Mouse (Mus musculus) hindbrain, postnatal 0 days (tissue): Measurements from ENCODE around the gene Spint2. TPM values are rescaled to one million over a fixed set of nuclear protein-coding genes. Genes with fewer than 3 reads are reported as not detected.
A peak's percentile ranks its signal among the peaks of the same experiment; 100 is the strongest.

Experiments used
- ATAC-seq: fragments of 200-750 bp; cut with Nextera tagmentation; 2 replicates; pipeline ENCODE4 v1.8.0; 2017; ENCODE audit warnings: mild to moderate bottlenecking, moderate TSS enrichment, moderate library complexity
- DNase-seq: peaks from one replicate; pipeline ENCODE4 v3.0.0-alpha.2; 2015; ENCODE audit warnings: low spot score
- H3K27ac ChIP-seq: fragments of 300-500 bp; sonication (generic); 2 replicates; pipeline ENCODE4 v1.5.1; 2014; ENCODE audit warnings: mild to moderate bottlenecking
- H3K27me3 ChIP-seq: fragments of 300-500 bp; sonication (generic); 2 replicates; pipeline ENCODE4 v1.6.1; 2014; ENCODE audit warnings: low read length, mixed read lengths; ENCODE audit not compliant: insufficient read depth
- H3K36me3 ChIP-seq: fragments of 300-500 bp; sonication (generic); 2 replicates; pipeline ENCODE4 v1.6.1; 2014; ENCODE audit warnings: low read length, mixed read lengths; ENCODE audit not compliant: insufficient read depth
- H3K4me1 ChIP-seq: fragments of 300-500 bp; sonication (generic); 2 replicates; pipeline ENCODE4 v1.6.1; 2014; ENCODE audit warnings: antibody characterized with exemption, low read length, mixed read lengths; ENCODE audit not compliant: insufficient read depth
- H3K4me2 ChIP-seq: fragments of 300-500 bp; sonication (generic); 2 replicates; pipeline ENCODE4 v1.6.1; 2014; ENCODE audit warnings: low read depth, mild to moderate bottlenecking, low read length, moderate library complexity, mixed read lengths
- H3K4me3 ChIP-seq: fragments of 300-500 bp; sonication (generic); 2 replicates; pipeline ENCODE4 v1.5.1; 2014; ENCODE audit warnings: low read length
- H3K9ac ChIP-seq: fragments of 300-500 bp; sonication (generic); replicated peaks from 2 replicates; pipeline ENCODE4 v1.6.1; 2014; ENCODE audit warnings: mild to moderate bottlenecking, low read length, moderate library complexity, mixed read lengths
- H3K9me3 ChIP-seq: fragments of 300-500 bp; sonication (generic); 2 replicates; pipeline ENCODE4 v1.6.1; 2016; ENCODE audit warnings: low read length, mixed read lengths
- CTCF ChIP-seq: IDR thresholded peaks from 2 replicates; pipeline ENCODE4 v1.5.1; 2016; ENCODE audit warnings: antibody characterized with exemption, control low read depth, low read depth
- WGBS: fragments of 180-500 bp; shearing (Covaris S2); extraction: QIAGEN DNeasy Blood & Tissue Kit; methylation state at CpG from one replicate; pipeline ENCODE4 v1.1.7; 2014; 5-methylcytosine and 5-hydroxymethylcytosine counted together
- polyA plus RNA-seq: library from polyadenylated mRNA; unstranded; fragments of >200 nt; fragmentation: Nextera tagmentation; extraction: Ambion mirVana; gene quantifications from 2 replicates; pipeline ENCODE4 v1.2.1, GENCODE M21; 2015
- total RNA-seq: library from RNA; depleted of rRNA; stranded (reverse); fragments of >200 nt; gene quantifications from 2 replicates; pipeline ENCODE4 v1.2.3, GENCODE M21; 2014

The Spint2 gene
- total and polyA plus RNA-seq, 2 experiments from 2014 or later = 38.6 to 133 TPM

- Histone ChIP-seq H3K36me3 (no peaks in the 10 kb centered on the region), H3K4me3 (no peak overlapping the region), H3K9ac (no peak overlapping the region), H3K4me2 (no peak overlapping the region), H3K4me1 (0 out of 2 replicates have a peak, but pooled peaks cover 6% of the 10 kb centered on the region), H3K27ac (peak overlapping the region; percentile 27; the same call in 1 of the 2 replicates), H3K27me3 (no peaks in the 10 kb centered on the region), H3K9me3 (no peaks in the 10 kb centered on the region)
- no peak for ATAC-seq
- 32% methylated on average over 19 of the region's 19 CpGs for WGBS
- no peak for DNase-seq
- no peak for TF ChIP-seq CTCF
Measured at GRCm38 (mm10) chr7:29293131-29294065, 11.7 kb upstream of the Spint2 start.

GRCm38 (mm10) chr7:29292458-29293098 lies 10.9 kb upstream of the Spint2 start:
- Histone ChIP-seq H3K27me3 (no peaks in the 10 kb centered on the region), H3K4me3 (no peak overlapping the region), H3K9ac (no peak overlapping the region), H3K36me3 (no peaks in the 10 kb centered on the region), H3K9me3 (no peaks in the 10 kb centered on the region), H3K27ac (peak overlapping the region; percentile 27; the same call in 1 of the 2 replicates), H3K4me2 (no peak overlapping the region), H3K4me1 (0 out of 2 replicates have a peak, but pooled peaks cover 6% of the 10 kb centered on the region)
- DNase-seq = peak; percentile 19
- ATAC-seq = no peak
- no peak for TF ChIP-seq CTCF
- 28% methylated on average over 8 of the region's 8 CpGs for WGBS

GRCm38 (mm10) chr7:29291616-29292457 lies 10.1 kb upstream of the Spint2 start:
- peak; percentile 34; the same call in 1 of the 2 replicates for ATAC-seq
- H3K36me3 ChIP-seq = no peaks in the 10 kb centered on the region
- no peak overlapping the region for H3K9ac ChIP-seq
- no peak for TF ChIP-seq CTCF
- 29% methylated on average over 6 of the region's 7 CpGs for WGBS
- H3K4me3 ChIP-seq = no peak overlapping the region
- H3K4me1 ChIP-seq = 0 out of 2 replicates have a peak, but pooled peaks cover 6% of the 10 kb centered on the region
- H3K9me3 ChIP-seq = no peaks in the 10 kb centered on the region
- peak overlapping the region; percentile 36; the same call in 1 of the 2 replicates for H3K27ac ChIP-seq
- no peaks in the 10 kb centered on the region for H3K27me3 ChIP-seq
- DNase-seq = peak; percentile 38
- H3K4me2 ChIP-seq = no peak overlapping the region

- 37% methylated on average over 11 of the region's 11 CpGs for WGBS
- TF ChIP-seq CTCF = no peak
- ATAC-seq = no peak
- Histone ChIP-seq H3K4me2 (no peak overlapping the region), H3K4me1 (0 out of 2 replicates have a peak, but pooled peaks cover 6% of the 10 kb centered on the region), H3K27ac (peak overlapping the region; percentile 36; the same call in 1 of the 2 replicates), H3K4me3 (no peak overlapping the region), H3K36me3 (no peaks in the 10 kb centered on the region), H3K27me3 (no peaks in the 10 kb centered on the region), H3K9me3 (no peaks in the 10 kb centered on the region), H3K9ac (no peak overlapping the region)
- DNase-seq = peak; percentile 25
Measured at GRCm38 (mm10) chr7:29290691-29291485, 9.2 kb upstream of the Spint2 start.

GRCm38 (mm10) chr7:29289856-29290255 lies 8.1 kb upstream of the Spint2 start:
- H3K27ac ChIP-seq = no peak overlapping the region
- H3K4me2 ChIP-seq = peak overlapping the region; percentile 83; the same call in 1 of the 2 replicates
- no peaks in the 10 kb centered on the region for H3K36me3 ChIP-seq
- no peaks in the 10 kb centered on the region for H3K27me3 ChIP-seq
- 0 out of 2 replicates have a peak, but pooled peaks cover 6% of the 10 kb centered on the region for H3K4me1 ChIP-seq
- TF ChIP-seq CTCF = no peak
- H3K4me3 ChIP-seq = no peak overlapping the region
- H3K9ac ChIP-seq = no peak overlapping the region
- WGBS = 79% methylated on average over 6 of the region's 6 CpGs
- DNase-seq (no peak), ATAC-seq (no peak)
- no peaks in the 10 kb centered on the region for H3K9me3 ChIP-seq
